Mouse (Mus musculus) MEL (cell line): ENCODE data around the gene Zar1. TPM values are rescaled to one million over a fixed set of nuclear protein-coding genes. Genes with fewer than 3 reads are reported as not detected.
"Not testable (repeated sequence)": the region's sequence is repeated elsewhere in the genome, so short reads cannot be mapped to it uniquely, and the experiment has no call there.

Experiments
- DNase-seq: peaks from one replicate; pipeline ENCODE4 v3.0.0; 2011; ENCODE audit warnings: low read depth, low spot score
- H3K27ac ChIP-seq: 2 replicates; pipeline ENCODE4 v1.5.1; 2012; ENCODE audit warnings: low read depth, mild to moderate bottlenecking, control low read depth, low read length, moderate library complexity; ENCODE audit not compliant: control insufficient read depth
- H3K27me3 ChIP-seq, 2 experiments: fragments of 150-350 bp in 1 of 2; sonication (generic) in 1 of 2; 2 replicates each; pipeline ENCODE4 v1.6.1; 2012; ENCODE audit warnings: low read length in 2 of 2, mild to moderate bottlenecking in 2 of 2, improper control_type of control experiment in 1 of 2, moderate library complexity in 1 of 2; ENCODE audit not compliant: insufficient read depth in 2 of 2, control insufficient read depth in 1 of 2
- H3K36me3 ChIP-seq, 2 experiments: 2 replicates each; pipeline ENCODE4 v1.6.1; 2012 to 2014; ENCODE audit warnings: low read length in 2 of 2, improper control_type of control experiment in 1 of 2, inconsistent platforms in 1 of 2, mild to moderate bottlenecking in 1 of 2; ENCODE audit not compliant: insufficient read depth in 2 of 2, control insufficient read depth in 1 of 2
- H3K4me1 ChIP-seq, 2 experiments: fragments of 150-350 bp in 1 of 2; sonication (generic) in 1 of 2; 2 replicates each; pipeline ENCODE4 v1.6.1; 2012; ENCODE audit warnings: low read length in 2 of 2, improper control_type of control experiment in 1 of 2, mild to moderate bottlenecking in 1 of 2; ENCODE audit not compliant: insufficient read depth in 2 of 2, control insufficient read depth in 1 of 2
- H3K4me3 ChIP-seq, 2 experiments: fragments of 150-350 bp in 1 of 2; sonication (generic) in 1 of 2; 2 replicates each; pipeline ENCODE4 v1.5.1; 2012; ENCODE audit warnings: low read depth in 2 of 2, low read length in 2 of 2, mild to moderate bottlenecking in 2 of 2, moderate library complexity in 2 of 2, control low read depth in 1 of 2, improper control_type of control experiment in 1 of 2; ENCODE audit not compliant: control insufficient read depth in 1 of 2, insufficient read depth in 1 of 2
- H3K79me2 ChIP-seq: 2 replicates; pipeline ENCODE4 v1.6.1; 2012; ENCODE audit warnings: mild to moderate bottlenecking, low read length, moderate library complexity; ENCODE audit not compliant: control insufficient read depth, poor library complexity, insufficient read depth
- H3K9ac ChIP-seq: 2 replicates; pipeline ENCODE4 v1.6.1; 2012; ENCODE audit warnings: low read depth, mild to moderate bottlenecking, control low read depth, low read length, moderate library complexity; ENCODE audit not compliant: control insufficient read depth, poor library complexity, severe bottlenecking
- H3K9me3 ChIP-seq: fragments of 150-350 bp; sonication (generic); replicated peaks from 2 replicates; pipeline ENCODE4 v1.6.1; 2012; ENCODE audit warnings: mild to moderate bottlenecking, low read length, improper control_type of control experiment, moderate library complexity; ENCODE audit not compliant: insufficient read depth
- CHD2 ChIP-seq: IDR thresholded peaks from 2 replicates; pipeline ENCODE4 v1.6.1; 2011; ENCODE audit warnings: low read length, improper control_type of control experiment
- CTCF ChIP-seq, 3 experiments: IDR thresholded peaks in 2 of 3; conservative IDR thresholded peaks in 1 of 3; 2 replicates each; pipeline ENCODE4 v1.5.1; 2011 to 2012; ENCODE audit warnings: low read length in 3 of 3, low read depth in 2 of 3, mild to moderate bottlenecking in 2 of 3, improper control_type of control experiment in 1 of 3, inconsistent platforms in 1 of 3, mixed read lengths in 1 of 3, moderate library complexity in 1 of 3; ENCODE audit not compliant: control insufficient read depth in 1 of 3, insufficient read depth in 1 of 3, poor library complexity in 1 of 3, severe bottlenecking in 1 of 3
- E2F4 ChIP-seq: IDR thresholded peaks from 2 replicates; pipeline ENCODE4 v1.6.1; 2011; ENCODE audit warnings: low read depth, low read length, improper control_type of control experiment, borderline replicate concordance
- ELF1 ChIP-seq: IDR thresholded peaks from 2 replicates; pipeline ENCODE4 v1.6.1; 2014; ENCODE audit warnings: low read depth, mild to moderate bottlenecking, inconsistent platforms, low read length, improper control_type of control experiment, moderate library complexity
- EP300 ChIP-seq, 2 experiments: IDR thresholded peaks; 2 replicates each; pipeline ENCODE4 v1.6.1; 2011; ENCODE audit warnings: improper control_type of control experiment in 2 of 2, low read length in 2 of 2, low read depth in 1 of 2, mild to moderate bottlenecking in 1 of 2
- HCFC1 ChIP-seq: IDR thresholded peaks from 2 replicates; pipeline ENCODE4 v1.6.1; 2012; ENCODE audit warnings: low read depth, mild to moderate bottlenecking, inconsistent platforms, low read length, improper control_type of control experiment, moderate library complexity
- KAT2A ChIP-seq: conservative IDR thresholded peaks from 2 replicates; pipeline ENCODE4 v1.6.1; 2012; ENCODE audit warnings: low read depth, low read length, improper control_type of control experiment, inconsistent platforms
- MAX ChIP-seq: IDR thresholded peaks from 2 replicates; pipeline ENCODE4 v1.6.1; 2011; ENCODE audit warnings: low read length, improper control_type of control experiment
- MAZ ChIP-seq: IDR thresholded peaks from 2 replicates; pipeline ENCODE4 v1.6.1; 2012; ENCODE audit warnings: low read depth, mild to moderate bottlenecking, inconsistent platforms, low read length, improper control_type of control experiment
- MXI1 ChIP-seq: IDR thresholded peaks from 2 replicates; pipeline ENCODE4 v1.6.1; 2011; ENCODE audit warnings: mild to moderate bottlenecking, low read depth, low read length, improper control_type of control experiment
- MYB ChIP-seq: IDR thresholded peaks from 2 replicates; pipeline ENCODE4 v1.6.1; 2011; ENCODE audit warnings: mild to moderate bottlenecking, low read depth, low read length, improper control_type of control experiment
- MYC ChIP-seq: IDR thresholded peaks from 2 replicates; pipeline ENCODE4 v1.6.1; 2011; ENCODE audit warnings: low read depth, mild to moderate bottlenecking, low read length, improper control_type of control experiment, moderate library complexity
- NRF1 ChIP-seq: IDR thresholded peaks from 2 replicates; pipeline ENCODE4 v1.6.1; 2014; ENCODE audit warnings: low read depth, mild to moderate bottlenecking, inconsistent platforms, low read length, improper control_type of control experiment, moderate library complexity; ENCODE audit not compliant: poor library complexity, insufficient read depth, severe bottlenecking
- POLR2AphosphoS2 ChIP-seq: IDR thresholded peaks from 2 replicates; pipeline ENCODE4 v1.6.1; 2011; ENCODE audit warnings: low read length, improper control_type of control experiment
- RAD21 ChIP-seq: IDR thresholded peaks from 2 replicates; pipeline ENCODE4 v1.6.1; 2011; ENCODE audit warnings: mild to moderate bottlenecking, low read depth, low read length, improper control_type of control experiment
- RCOR1 ChIP-seq: IDR thresholded peaks from 2 replicates; pipeline ENCODE4 v1.6.1; 2012; ENCODE audit warnings: low read depth, mild to moderate bottlenecking, inconsistent platforms, low read length, improper control_type of control experiment
- SMC3 ChIP-seq: IDR thresholded peaks from 2 replicates; pipeline ENCODE4 v1.6.1; 2011; ENCODE audit warnings: low read depth, low read length, improper control_type of control experiment
- TAL1 ChIP-seq: IDR thresholded peaks from 2 replicates; pipeline ENCODE4 v1.6.1; 2012; ENCODE audit warnings: mild to moderate bottlenecking, inconsistent platforms, low read length, moderate library complexity, mixed read lengths
- UBTF ChIP-seq: IDR thresholded peaks from 2 replicates; pipeline ENCODE4 v1.6.1; 2012; ENCODE audit warnings: low read depth, mild to moderate bottlenecking, inconsistent platforms, low read length, improper control_type of control experiment, moderate library complexity, borderline replicate concordance; ENCODE audit not compliant: insufficient read depth
- USF1 ChIP-seq: IDR thresholded peaks from 2 replicates; pipeline ENCODE4 v1.6.1; 2014; ENCODE audit warnings: low read depth, mild to moderate bottlenecking, inconsistent platforms, low read length, improper control_type of control experiment, moderate library complexity
- ZC3H11A ChIP-seq: IDR thresholded peaks from 2 replicates; pipeline ENCODE4 v1.6.1; 2012; ENCODE audit warnings: low read depth, mild to moderate bottlenecking, inconsistent platforms, low read length, improper control_type of control experiment
- ZKSCAN1 ChIP-seq: IDR thresholded peaks from 2 replicates; pipeline ENCODE4 v1.6.1; 2012; ENCODE audit warnings: low read depth, mild to moderate bottlenecking, inconsistent platforms, low read length, improper control_type of control experiment, moderate library complexity
- polyA plus RNA-seq, 2 experiments: library from polyadenylated mRNA; stranded (reverse) in 1 of 2; unstranded in 1 of 2; fragments of >175 nt in 1 of 2; fragments of >200 nt in 1 of 2; gene quantifications; 2 replicates each; pipeline versions ENCODE4 v1.2.1 to v1.2.4; 2012; ENCODE audit warnings: low replicate concordance in 2 of 2, low read depth in 1 of 2; ENCODE audit not compliant: insufficient read length in 2 of 2, insufficient read depth in 1 of 2, missing spikeins in 1 of 2
- total RNA-seq: library from RNA; depleted of rRNA; stranded (reverse); fragments of 300-350 nt; gene quantifications from 2 replicates; pipeline ENCODE4 v1.2.3, GENCODE M21; 2012; rRNA removed

Gene Zar1
- total RNA-seq, result not detected in 2 replicates
- under 1 TPM in 1 of 2 experiments, not detected in 1; 0.93 TPM for polyA plus RNA-seq

GRCm38 (mm10) chr5:72580970-72581332, at the start of gene Zar1:
Gene Zar1, minus strand, starts transcription at chr5:72581254.
- not testable (repeated sequence) for H3K9ac ChIP-seq

DNA sequence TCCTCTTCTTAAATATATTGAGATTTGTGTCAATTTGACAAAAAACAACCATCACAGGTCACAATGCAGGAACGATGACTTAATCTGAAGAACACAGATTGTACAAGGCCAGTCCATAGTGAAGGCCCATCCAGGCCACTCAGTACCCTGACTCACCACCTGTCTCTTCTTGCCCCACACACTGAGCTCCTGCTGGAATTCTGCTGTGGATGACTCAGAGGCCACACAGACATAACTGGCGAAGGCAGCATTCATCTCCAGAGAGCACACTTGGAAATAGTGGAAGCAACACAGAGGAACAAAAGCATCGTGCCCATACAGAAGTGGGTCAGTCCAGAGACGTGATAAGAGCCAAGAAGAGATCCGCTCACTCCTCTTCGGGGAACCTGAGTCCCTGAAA, 49.0 kb upstream of the Zar1 start:
- Histone ChIP-seq H3K4me1 (peaks cover under 1 to 8% of the 10 kb centered on the region in 2 experiments; a peak in 1 of 4 replicates), H3K4me3 (no peak overlapping the region), H3K27ac (no peak overlapping the region)

More at GRCm38 (mm10) chr5:72580970-72581332, at the start of gene Zar1:
- not testable (repeated sequence) for H3K4me3 ChIP-seq, H3K4me1 ChIP-seq, H3K9me3 ChIP-seq, H3K36me3 ChIP-seq, H3K27ac ChIP-seq, H3K79me2 ChIP-seq, DNase-seq, H3K27me3 ChIP-seq

DNA sequence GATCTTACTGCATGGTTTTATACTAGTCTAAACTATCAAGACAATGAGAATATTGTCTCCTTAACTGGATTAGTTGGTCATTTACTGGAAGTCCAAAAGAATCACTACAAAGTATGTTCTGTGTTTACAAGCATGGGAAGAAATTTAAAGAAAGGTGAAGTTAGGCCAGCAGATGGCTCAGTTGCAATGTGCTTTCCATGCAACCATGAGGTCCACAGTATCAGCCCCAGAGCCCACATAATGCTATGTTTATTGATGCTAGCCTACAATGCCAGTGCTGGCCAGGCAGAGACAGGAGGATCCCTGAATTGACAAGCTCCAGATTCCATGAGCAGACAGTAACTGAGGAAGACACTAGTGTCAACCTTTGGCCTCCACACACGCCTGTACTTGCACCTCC, 40.0 kb upstream of the Zar1 start:
- Histone ChIP-seq H3K27me3 (peaks cover 0 to 3% of the 10 kb centered on the region in 2 experiments), H3K9ac (no peak overlapping the region), H3K79me2 (no peaks in the 10 kb centered on the region), H3K36me3 (no peaks in the 10 kb centered on the region), H3K4me3 (no peak overlapping the region), H3K9me3 (no peaks in the 10 kb centered on the region), H3K27ac (no peak overlapping the region), H3K4me1 (no peaks in the 10 kb centered on the region)
- TF ChIP-seq CTCF (IDR thresholded peaks at IDR 0.05 in 2 of 3, conservative IDR thresholded peaks at IDR 0.05 in 1 of 3; ENCODE audit: control insufficient read depth in 1 of 3, insufficient read depth in 1 of 3, low read depth in 2 of 3, low read length in 3 of 3, poor library complexity in 1 of 3, severe bottlenecking in 1 of 3) (peak in 1 of 3 experiments; percentile 13; a peak in 1 of 6 replicates), CHD2 (no peak), RAD21 (peak; percentile 9), SMC3 (peak; percentile 19; the same call in 1 of the 2 replicates), USF1 (no peak)
- DNase-seq, result no peak

More for the DNA sequence above, 49.0 kb upstream of the Zar1 start:
- no peaks in the 10 kb centered on the region for H3K79me2 ChIP-seq
- H3K36me3 ChIP-seq, result no peaks in the 10 kb centered on the region
- H3K9ac ChIP-seq, result no peak overlapping the region
- H3K27me3 ChIP-seq, result peaks cover 1 to 5% of the 10 kb centered on the region in 2 experiments; a peak in 3 of 4 replicates
- H3K9me3 ChIP-seq, result no peaks in the 10 kb centered on the region
- TF ChIP-seq NRF1 (no peak), HCFC1 (no peak), MXI1 (no peak), RCOR1 (no peak), UBTF (no peak), ZC3H11A (no peak), EP300 (IDR thresholded peaks at IDR 0.05; ENCODE audit: low read depth in 1 of 2, low read length in 2 of 2) (no peak), ZKSCAN1 (no peak), KAT2A (no peak), MAZ (no peak), CTCF (IDR thresholded peaks at IDR 0.05 in 2 of 3, conservative IDR thresholded peaks at IDR 0.05 in 1 of 3; ENCODE audit: control insufficient read depth in 1 of 3, insufficient read depth in 1 of 3, low read depth in 2 of 3, low read length in 3 of 3, poor library complexity in 1 of 3, severe bottlenecking in 1 of 3) (no peak), SMC3 (no peak), MYB (no peak), MYC (no peak), E2F4 (no peak), TAL1 (no peak), ELF1 (no peak), MAX (no peak), POLR2AphosphoS2 (no peak)
- DNase-seq, result no peak
